Mouse (Mus musculus): Measurements from ENCODE around the gene Slc35b3. TPM values are rescaled to one million over a fixed set of nuclear protein-coding genes. Genes with fewer than 3 reads are reported as not detected.

Gene Slc35b3
- total and polyA plus RNA-seq, 2 experiments from 2014 or later: 25.8 to 37.8 TPM

GRCm38 (mm10) chr13:38918188-38918885 lies 42.3 kb downstream of the Slc35b3 start:
- 15% methylated on average over 9 of the region's 9 CpGs for WGBS
- DNase-seq (peak; percentile 11), ATAC-seq (peak; percentile 70; the same call in 1 of the 2 replicates)
- H3K4me3 ChIP-seq (ENCODE audit: low read depth, low read length): no peak overlapping the region
- H3K9ac ChIP-seq: no peak overlapping the region
- H3K27ac ChIP-seq (ENCODE audit: low read depth, low read length): no peak overlapping the region
- H3K27me3 ChIP-seq (ENCODE audit: insufficient read depth, low read length): no peaks in the 10 kb centered on the region
- H3K36me3 ChIP-seq (ENCODE audit: insufficient read depth): no peaks in the 10 kb centered on the region
- no peak overlapping the region for H3K4me2 ChIP-seq (ENCODE audit: low read depth)
- no peaks in the 10 kb centered on the region for H3K9me3 ChIP-seq (ENCODE audit: low read length)
- no peaks in the 10 kb centered on the region for H3K4me1 ChIP-seq (ENCODE audit: insufficient read depth)
- no peak for TF ChIP-seq CTCF (IDR thresholded peaks at IDR 0.05; ENCODE audit: low read depth)

- no peak for ATAC-seq
- H3K4me2 ChIP-seq (ENCODE audit: low read depth): no peak overlapping the region
- no peaks in the 10 kb centered on the region for H3K9me3 ChIP-seq (ENCODE audit: low read length)
- no peaks in the 10 kb centered on the region for H3K27me3 ChIP-seq (ENCODE audit: insufficient read depth, low read length)
- H3K4me3 ChIP-seq (ENCODE audit: low read depth, low read length): no peak overlapping the region
- no peaks in the 10 kb centered on the region for H3K4me1 ChIP-seq (ENCODE audit: insufficient read depth)
- TF ChIP-seq CTCF (IDR thresholded peaks at IDR 0.05; ENCODE audit: low read depth): no peak
- WGBS: 57% methylated on average over 5 of the region's 5 CpGs
- no peak overlapping the region for H3K9ac ChIP-seq
- no peak overlapping the region for H3K27ac ChIP-seq (ENCODE audit: low read depth, low read length)
- no peaks in the 10 kb centered on the region for H3K36me3 ChIP-seq (ENCODE audit: insufficient read depth)
- DNase-seq: no peak
Observed at GRCm38 (mm10) chr13:38917556-38917955, 43.1 kb downstream of the Slc35b3 start.

GRCm38 (mm10) chr13:38914771-38915170 lies 45.9 kb downstream of the Slc35b3 start:
- Histone ChIP-seq H3K4me3 (ENCODE audit: low read depth, low read length) (no peak overlapping the region), H3K9me3 (ENCODE audit: low read length) (no peaks in the 10 kb centered on the region), H3K36me3 (ENCODE audit: insufficient read depth) (no peaks in the 10 kb centered on the region), H3K27ac (ENCODE audit: low read depth, low read length) (no peak overlapping the region), H3K4me1 (ENCODE audit: insufficient read depth) (no peaks in the 10 kb centered on the region), H3K4me2 (ENCODE audit: low read depth) (no peak overlapping the region), H3K27me3 (ENCODE audit: insufficient read depth, low read length) (no peaks in the 10 kb centered on the region), H3K9ac (no peak overlapping the region)
- no peak for TF ChIP-seq CTCF (IDR thresholded peaks at IDR 0.05; ENCODE audit: low read depth)
- no peak for DNase-seq
- WGBS: 58% methylated on average over 6 of the region's 6 CpGs
- no peak for ATAC-seq

- H3K36me3 ChIP-seq (ENCODE audit: insufficient read depth): no peaks in the 10 kb centered on the region
- no peak for TF ChIP-seq CTCF (IDR thresholded peaks at IDR 0.05; ENCODE audit: low read depth)
- DNase-seq: no peak
Observed at GRCm38 (mm10) chr13:38892364-38892763, 68.3 kb downstream of the Slc35b3 start.

More at GRCm38 (mm10) chr13:38892364-38892763, 68.3 kb downstream of the Slc35b3 start:
- Histone ChIP-seq H3K9ac (no peak overlapping the region), H3K4me3 (ENCODE audit: low read depth, low read length) (no peak overlapping the region), H3K4me1 (ENCODE audit: insufficient read depth) (no peaks in the 10 kb centered on the region), H3K27me3 (ENCODE audit: insufficient read depth, low read length) (no peaks in the 10 kb centered on the region), H3K27ac (ENCODE audit: low read depth, low read length) (no peak overlapping the region), H3K9me3 (ENCODE audit: low read length) (no peaks in the 10 kb centered on the region), H3K4me2 (ENCODE audit: low read depth) (no peak overlapping the region)
- ATAC-seq: no peak
- WGBS: 67% methylated on average over 3 of the region's 3 CpGs
